Mouse (Mus musculus) inflammation-experienced regulatory T-cells (primary cell): ENCODE data around the gene Krtap2-4. TPM values are rescaled to one million over a fixed set of nuclear protein-coding genes. Genes with fewer than 3 reads are reported as not detected.

ENCODE experiments used
- polyA plus RNA-seq, 2 experiments: library from polyadenylated mRNA; unstranded; fragments of 100-300 nt; shearing (Covaris generic); gene quantifications; one replicate each; pipeline ENCODE4 v1.2.1; 2017

Krtap2-4 gene
- not detected for polyA plus RNA-seq

GRCm38 (mm10) chr11:99614796-99615363, at the start of gene Krtap2-4:
TSS of gene Krtap2-4 (minus strand) at chr11:99614846.

GRCm38 (mm10) chr11:99658467-99659010, 43.9 kb upstream of the Krtap2-4 start, which contains the start of gene Gm11563:
TSS of gene Gm11563 (minus strand) at chr11:99658960.

GRCm38 (mm10) chr11:99650136-99650535, 35.5 kb upstream of the Krtap2-4 start, which contains the start of gene Gm11555:
TSS of gene Gm11555 (minus strand) at chr11:99650236.

GRCm38 (mm10) chr11:99643635-99644139, 29.0 kb upstream of the Krtap2-4 start, which contains the start of gene Krtap4-7:
TSS of gene Krtap4-7 (minus strand) at chr11:99644089.

GRCm38 (mm10) chr11:99634653-99635134, 20.0 kb upstream of the Krtap2-4 start, which contains the start of gene Krtap4-2:
TSS of gene Krtap4-2 (minus strand) at chr11:99635084.

GRCm38 (mm10) chr11:99628138-99628537, 13.5 kb upstream of the Krtap2-4 start, which contains the start of gene Krtap4-1:
TSS of gene Krtap4-1 (minus strand) at chr11:99628238.

GRCm38 (mm10) chr11:99620335-99620734, 5.7 kb upstream of the Krtap2-4 start, which contains the start of gene Gm11562:
TSS of gene Gm11562 (minus strand) at chr11:99620435.

GRCm38 (mm10) chr11:99610089-99610488, 4.6 kb downstream of the Krtap2-4 start, which contains the start of gene Gm11937:
TSS of gene Gm11937 (minus strand) at chr11:99610189.

GRCm38 (mm10) chr11:99603208-99603607, 11.4 kb downstream of the Krtap2-4 start, which contains the start of gene Gm11938:
TSS of gene Gm11938 (minus strand) at chr11:99603308.

GRCm38 (mm10) chr11:99597742-99598141, 16.9 kb downstream of the Krtap2-4 start, which contains the start of gene Krtap9-3:
TSS of gene Krtap9-3 (minus strand) at chr11:99598105.

GRCm38 (mm10) chr11:99590981-99591380, 23.7 kb downstream of the Krtap2-4 start, which contains the start of gene Krtap1-3:
TSS of gene Krtap1-3 (minus strand) at chr11:99591339.

GRCm38 (mm10) chr11:99583245-99583704, 31.4 kb downstream of the Krtap2-4 start, which contains the start of gene Krtap1-4:
TSS of gene Krtap1-4 (minus strand) at chr11:99583654.

GRCm38 (mm10) chr11:99580636-99581035, 34.0 kb downstream of the Krtap2-4 start, which contains the start of gene Krtap1-5:
TSS of gene Krtap1-5 (minus strand) at chr11:99581016.

GRCm38 (mm10) chr11:99566530-99566929, 48.1 kb downstream of the Krtap2-4 start, which contains the start of gene Krtap3-1:
TSS of gene Krtap3-1 (minus strand) at chr11:99566630.

Other genes with a start within 250 kb of the Krtap2-4 start
- under 1 TPM in 1 of 2 experiments, not detected in 1; 0.18 TPM for gene Krt28, start 239.9 kb downstream of the Krtap2-4 start, polyA plus RNA-seq
- 10 to 100 TPM; 13.0 to 18.0 TPM for gene Krt10, start 225.5 kb downstream of the Krtap2-4 start, polyA plus RNA-seq
- gene Krt12, start 192.6 kb downstream of the Krtap2-4 start, polyA plus RNA-seq: under 1 TPM in 1 of 2 experiments, not detected in 1; 0.22 TPM
- gene Krt20, start 176.7 kb downstream of the Krtap2-4 start, polyA plus RNA-seq: under 1 TPM in 1 of 2 experiments, not detected in 1; 0.15 TPM
- gene Krt23, start 121.7 kb downstream of the Krtap2-4 start, polyA plus RNA-seq: under 1 TPM; 0.71 to 0.82 TPM
- gene Krt39, start 93.5 kb downstream of the Krtap2-4 start, polyA plus RNA-seq: not detected
- not detected for gene Krt40, start 71.7 kb downstream of the Krtap2-4 start, polyA plus RNA-seq
- not detected for gene Krtap3-3, start 64.0 kb downstream of the Krtap2-4 start, polyA plus RNA-seq
- gene Krtap3-2, start 58.0 kb downstream of the Krtap2-4 start, polyA plus RNA-seq: 1 to 10 TPM in 1 of 2 experiments, not detected in 1; 3.5 TPM
- under 1 TPM in 1 of 2 experiments, not detected in 1; 0.60 TPM for gene Gm11939, start 55.4 kb downstream of the Krtap2-4 start, polyA plus RNA-seq
- not detected for gene Krtap3-1, start 48.2 kb downstream of the Krtap2-4 start, polyA plus RNA-seq
- gene Krtap1-5, start 33.8 kb downstream of the Krtap2-4 start, polyA plus RNA-seq: under 1 TPM in 1 of 2 experiments, not detected in 1; 0.55 TPM
- 1 to 10 TPM in 1 of 2 experiments, under 1 TPM in 1; 0.61 to 1.2 TPM for gene Krtap1-4, start 31.2 kb downstream of the Krtap2-4 start, polyA plus RNA-seq
- not detected for gene Krtap1-3, start 23.5 kb downstream of the Krtap2-4 start, polyA plus RNA-seq
- under 1 TPM in 1 of 2 experiments, not detected in 1; 0.31 TPM for gene Krtap9-3, start 16.7 kb downstream of the Krtap2-4 start, polyA plus RNA-seq
- gene Gm11938, start 11.5 kb downstream of the Krtap2-4 start, polyA plus RNA-seq: not detected
- not detected for gene Gm11937, start 4.7 kb downstream of the Krtap2-4 start, polyA plus RNA-seq
- not detected for gene Gm11562, start 5.6 kb upstream of the Krtap2-4 start, polyA plus RNA-seq
- under 1 TPM in 1 of 2 experiments, not detected in 1; 0.20 TPM for gene Krtap4-1, start 13.4 kb upstream of the Krtap2-4 start, polyA plus RNA-seq
- not detected for gene Krtap4-2, start 20.2 kb upstream of the Krtap2-4 start, polyA plus RNA-seq
- under 1 TPM in 1 of 2 experiments, not detected in 1; 0.16 TPM for gene Krtap4-7, start 29.2 kb upstream of the Krtap2-4 start, polyA plus RNA-seq
- not detected for gene Gm11555, start 35.4 kb upstream of the Krtap2-4 start, polyA plus RNA-seq
- gene Gm11563, start 44.1 kb upstream of the Krtap2-4 start, polyA plus RNA-seq: not detected
- gene Krtap4-6, start 51.1 kb upstream of the Krtap2-4 start, polyA plus RNA-seq: not detected
- gene Gm14190, start 75.9 kb upstream of the Krtap2-4 start, polyA plus RNA-seq: not detected
- not detected for gene Gm14180, start 119.4 kb upstream of the Krtap2-4 start, polyA plus RNA-seq
- gene Gm11595, start 158.1 kb upstream of the Krtap2-4 start, polyA plus RNA-seq: not detected
- gene Krtap4-8, start 165.9 kb upstream of the Krtap2-4 start, polyA plus RNA-seq: under 1 TPM in 1 of 2 experiments, not detected in 1; 0.24 TPM
- under 1 TPM in 1 of 2 experiments, not detected in 1; 0.28 TPM for gene Krtap4-9, start 170.4 kb upstream of the Krtap2-4 start, polyA plus RNA-seq
- not detected for gene Gm11596, start 178.6 kb upstream of the Krtap2-4 start, polyA plus RNA-seq
- not detected for gene Gm11569, start 184.1 kb upstream of the Krtap2-4 start, polyA plus RNA-seq
- not detected for gene Gm11554, start 189.6 kb upstream of the Krtap2-4 start, polyA plus RNA-seq
- not detected for gene Krtap4-13, start 195.0 kb upstream of the Krtap2-4 start, polyA plus RNA-seq
- not detected for gene Gm11564, start 200.8 kb upstream of the Krtap2-4 start, polyA plus RNA-seq
- not detected for gene 2300003K06Rik, start 223.2 kb upstream of the Krtap2-4 start, polyA plus RNA-seq
- gene Krtap4-16, start 236.8 kb upstream of the Krtap2-4 start, polyA plus RNA-seq: under 1 TPM in 1 of 2 experiments, not detected in 1; 0.60 TPM
- gene Gm11568, start 243.1 kb upstream of the Krtap2-4 start, polyA plus RNA-seq: not detected
- not detected for gene Gm11559, start 249.6 kb upstream of the Krtap2-4 start, polyA plus RNA-seq